Mouse (Mus musculus): Measurements from ENCODE around the gene Depdc7.

DNA sequence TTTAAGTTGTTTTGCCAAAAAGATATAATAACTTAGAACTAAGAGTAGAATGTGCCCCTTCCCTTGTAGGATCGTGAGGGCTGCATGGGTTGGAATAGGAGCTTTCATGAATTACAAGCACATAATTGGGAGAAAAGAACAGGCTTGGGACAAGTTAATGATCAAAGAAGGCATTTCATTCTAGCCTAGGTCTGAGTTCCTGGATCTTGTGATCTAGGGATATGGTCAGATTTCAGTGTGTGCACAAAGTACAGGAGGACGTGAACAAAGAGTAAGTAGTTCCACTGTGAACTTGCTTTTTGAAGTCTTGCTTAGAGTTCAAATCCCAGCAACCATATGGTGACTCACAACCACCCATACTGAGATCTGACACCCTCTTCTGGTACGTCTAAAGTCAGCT is 65.4 kb downstream of the Depdc7 start:
- TF ChIP-seq CTCF (IDR thresholded peaks at IDR 0.05; ENCODE audit: borderline replicate concordance, extremely low read depth, insufficient read depth, insufficient read length) (no peak), POLR2A (IDR thresholded peaks at IDR 0.05; ENCODE audit: borderline replicate concordance, extremely low read depth, insufficient read depth, insufficient read length, poor library complexity, severe bottlenecking) (no peak)
